Mouse (Mus musculus) lung, embryonic 14.5 days (tissue): ENCODE measurements around the gene Ntrk3. TPM values are rescaled to one million over a fixed set of nuclear protein-coding genes. Genes with fewer than 3 reads are reported as not detected.

Experiments
- ATAC-seq: fragments of 200-750 bp; cut with Nextera tagmentation; 2 replicates; pipeline ENCODE4 v1.8.0; 2017; ENCODE audit warnings: mild to moderate bottlenecking, moderate TSS enrichment, moderate library complexity; ENCODE audit not compliant: insufficient read depth
- DNase-seq: peaks from one replicate; pipeline ENCODE4 v3.0.0-alpha.2; 2015
- H3K27ac ChIP-seq: fragments of 300-500 bp; sonication (generic); 2 replicates; pipeline ENCODE4 v1.5.1; 2014; ENCODE audit warnings: low read depth, mild to moderate bottlenecking, moderate library complexity
- H3K27me3 ChIP-seq: fragments of 300-500 bp; sonication (generic); 2 replicates; pipeline ENCODE4 v1.6.1; 2014; ENCODE audit warnings: low read length, control low read depth; ENCODE audit not compliant: insufficient read depth
- H3K36me3 ChIP-seq: fragments of 300-500 bp; sonication (generic); 2 replicates; pipeline ENCODE4 v1.6.1; 2014; ENCODE audit warnings: control low read depth; ENCODE audit not compliant: insufficient read depth
- H3K4me1 ChIP-seq: fragments of 300-500 bp; sonication (generic); 2 replicates; pipeline ENCODE4 v1.6.1; 2014; ENCODE audit warnings: antibody characterized with exemption, control low read depth; ENCODE audit not compliant: insufficient read depth
- H3K4me2 ChIP-seq: fragments of 300-500 bp; sonication (generic); 2 replicates; pipeline ENCODE4 v1.6.1; 2014; ENCODE audit warnings: mild to moderate bottlenecking
- H3K4me3 ChIP-seq: fragments of 300-500 bp; sonication (generic); 2 replicates; pipeline ENCODE4 v1.5.1; 2014; ENCODE audit warnings: low read depth, low read length
- H3K9ac ChIP-seq: fragments of 300-500 bp; sonication (generic); 2 replicates; pipeline ENCODE4 v1.6.1; 2014
- H3K9me3 ChIP-seq: fragments of 300-500 bp; sonication (generic); 2 replicates; pipeline ENCODE4 v1.6.1; 2016; ENCODE audit warnings: low read depth, low read length, control low read depth
- CTCF ChIP-seq: IDR thresholded peaks from 2 replicates; pipeline ENCODE4 v1.5.1; 2016; ENCODE audit warnings: antibody characterized with exemption, low read depth
- WGBS: fragments of 180-500 bp; shearing (Covaris S2); extraction: QIAGEN DNeasy Blood & Tissue Kit; methylation state at CpG from one replicate; pipeline ENCODE4 v1.1.7; 2014; 5-methylcytosine and 5-hydroxymethylcytosine counted together
- polyA plus RNA-seq: library from polyadenylated mRNA; unstranded; fragments of >200 nt; fragmentation: Nextera tagmentation; extraction: Ambion mirVana; gene quantifications from 2 replicates; pipeline ENCODE4 v1.2.1, GENCODE M21; 2014

Gene Ntrk3
- polyA plus RNA-seq: 0.36 and 1.1 TPM in 2 replicates

DNA sequence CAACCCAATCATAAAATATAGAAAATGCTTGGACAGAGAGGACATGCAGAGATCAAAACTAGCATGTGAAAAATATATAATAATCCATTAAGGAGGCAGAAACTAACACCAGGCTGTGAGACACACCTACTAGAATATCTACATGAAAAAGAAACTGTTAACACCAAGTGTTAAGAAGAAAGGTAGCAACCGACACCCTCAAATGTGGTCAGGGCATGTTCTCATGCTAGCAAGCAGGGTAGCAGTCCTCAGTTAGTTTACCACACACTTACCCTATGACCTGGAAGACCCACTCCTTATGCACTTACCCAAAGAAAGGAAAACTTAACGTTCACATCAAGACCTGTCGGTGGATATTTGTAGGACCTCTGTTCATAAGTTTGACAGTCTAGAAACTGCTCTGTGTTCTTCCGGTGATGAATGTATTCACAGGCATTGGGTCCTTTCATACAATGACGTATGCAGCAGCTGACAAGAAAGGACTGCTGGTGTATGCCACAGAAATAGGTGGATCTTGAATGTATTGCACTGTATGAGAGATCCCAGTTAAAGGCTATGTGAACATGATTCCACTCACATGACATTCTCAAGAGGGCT lies at the start of gene Ntrk3:
Ntrk3 (minus strand) TSS at position 399 of the 597 bp plus-strand sequence.
- DNase-seq (no peak), ATAC-seq (no peak)
- H3K27ac ChIP-seq: no peak within 1 kb of the TSS
- H3K9ac ChIP-seq: no peak within 1 kb of the TSS
- H3K9me3 ChIP-seq: no peaks in the 10 kb centered on the region
- TF ChIP-seq CTCF: no peak
- no peaks in the 10 kb centered on the region for H3K27me3 ChIP-seq
- no peaks in the 10 kb centered on the region for H3K4me1 ChIP-seq
- no peaks in the 10 kb centered on the region for H3K36me3 ChIP-seq
- H3K4me2 ChIP-seq: no peak within 1 kb of the TSS
- no peak within 1 kb of the TSS for H3K4me3 ChIP-seq
- WGBS: 70% methylated on average over 5 of the region's 5 CpGs

DNA sequence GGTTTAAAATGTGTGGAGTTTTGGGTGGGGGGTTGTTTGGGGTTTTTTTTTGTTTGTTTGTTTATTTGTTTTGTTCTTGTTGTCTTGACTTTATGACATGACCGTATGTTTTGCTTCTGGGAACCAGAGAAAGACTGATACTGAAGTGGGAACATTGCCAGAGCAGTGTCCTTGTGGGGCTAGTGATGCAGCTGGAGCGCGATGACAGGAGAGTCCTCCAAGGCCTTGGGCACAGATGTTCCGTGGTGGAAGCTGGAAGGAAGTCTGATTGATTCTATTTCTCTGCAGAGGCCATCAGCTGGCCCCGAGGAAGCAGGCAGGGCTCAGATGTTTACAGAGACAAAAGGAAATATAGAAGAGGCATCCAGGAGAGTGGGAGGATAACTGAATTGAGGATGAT lies 48.1 kb upstream of the Ntrk3 start:
- ATAC-seq: no peak
- peaks cover 4% of the 10 kb centered on the region for H3K4me1 ChIP-seq
- TF ChIP-seq CTCF: no peak
- H3K9me3 ChIP-seq: no peaks in the 10 kb centered on the region
- no peak overlapping the region for H3K27ac ChIP-seq
- no peak overlapping the region for H3K4me2 ChIP-seq
- H3K4me3 ChIP-seq: no peak overlapping the region
- no peak for DNase-seq
- H3K36me3 ChIP-seq: peaks cover 30% of the 10 kb centered on the region
- H3K27me3 ChIP-seq: no peaks in the 10 kb centered on the region
- no peak overlapping the region for H3K9ac ChIP-seq
- WGBS: 63% methylated on average over 5 of the region's 5 CpGs

DNA sequence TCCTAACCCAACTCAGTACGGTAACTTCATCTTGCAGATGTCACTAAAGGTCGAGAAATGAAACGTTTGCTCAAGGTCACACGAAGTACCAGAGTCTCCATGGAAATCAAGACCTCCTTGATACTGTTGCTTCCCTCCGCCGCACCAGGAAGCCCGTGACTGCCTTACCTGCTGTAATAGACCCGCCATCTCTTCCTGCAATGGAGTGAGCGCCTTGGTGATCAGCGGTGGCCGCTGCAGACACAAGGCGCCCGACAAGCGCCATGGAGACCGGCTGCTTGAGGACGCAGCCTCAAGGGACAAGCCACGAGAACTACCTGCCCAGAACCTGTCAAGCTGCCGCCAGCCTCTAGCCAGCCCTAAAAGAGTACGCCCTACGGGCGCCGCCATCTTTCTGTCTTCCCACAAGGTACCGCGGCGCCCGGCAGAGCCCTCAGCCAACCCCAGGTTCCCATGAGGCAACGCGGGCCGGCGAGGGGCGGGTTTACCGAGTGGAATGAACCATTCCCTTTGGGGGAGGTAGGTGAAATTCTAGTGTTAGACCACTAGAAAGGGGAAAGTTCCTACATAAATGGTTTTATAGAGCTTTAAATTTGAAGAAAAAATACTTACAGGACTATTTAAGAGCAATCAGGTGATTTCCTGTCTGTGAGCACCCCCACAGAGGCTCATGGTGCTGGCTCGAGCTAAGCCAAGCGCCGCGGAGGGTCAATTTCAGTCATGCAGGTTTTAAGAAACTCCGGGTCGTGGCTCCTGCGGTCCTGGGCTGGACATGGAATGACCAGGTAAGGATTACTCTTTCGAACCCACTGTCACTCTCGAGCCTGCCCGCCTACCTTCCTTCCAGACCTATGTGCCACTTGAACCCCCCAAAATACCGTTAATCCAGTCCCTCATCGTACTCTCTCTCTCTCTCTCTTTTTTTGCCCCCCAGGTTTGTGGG lies 45.1 kb upstream of the Ntrk3 start, which contains the start of the genes Mrps11 and Mrpl46:
Mrps11 (plus strand) TSS at position 481 of the 943 bp plus-strand sequence.
Mrpl46 (minus strand) TSS at position 893 of the 943 bp plus-strand sequence.
- Histone ChIP-seq H3K4me3 (peak within 1 kb of the TSS; percentile 93), H3K9me3 (no peaks in the 10 kb centered on the region), H3K4me1 (peaks cover 4% of the 10 kb centered on the region), H3K4me2 (peak within 1 kb of the TSS; percentile 79), H3K27ac (0 out of 2 replicates have a peak within 1 kb of the TSS, but pooled peaks have one; percentile 37), H3K27me3 (no peaks in the 10 kb centered on the region), H3K9ac (peak within 1 kb of the TSS; percentile 68), H3K36me3 (peaks cover 33% of the 10 kb centered on the region)
- peak; percentile 94 for DNase-seq
- no peak for TF ChIP-seq CTCF
- peak; percentile 99 for ATAC-seq
- WGBS: under 1% methylated on average over 44 of the region's 44 CpGs

DNA sequence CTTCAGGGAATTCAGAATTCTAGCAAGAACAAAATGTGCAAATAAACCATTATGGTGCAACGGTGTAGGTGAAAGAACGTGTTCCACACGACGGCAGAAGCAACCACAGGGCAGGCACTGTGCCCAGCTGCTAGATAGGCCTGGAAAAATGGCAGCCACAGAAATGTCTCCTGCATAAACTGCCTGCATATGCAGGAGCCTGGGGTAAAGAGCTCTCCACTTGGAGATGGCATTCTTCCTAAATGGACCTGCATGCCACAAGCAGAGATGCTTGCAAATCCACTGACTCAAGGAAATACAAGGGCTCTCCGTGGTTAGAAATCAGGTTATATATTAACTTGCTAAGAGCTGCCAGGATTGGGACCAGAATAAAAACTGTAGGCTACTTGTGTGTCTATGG lies 40.9 kb upstream of the Ntrk3 start:
- Histone ChIP-seq H3K36me3 (peaks cover 58% of the 10 kb centered on the region), H3K4me3 (no peak overlapping the region), H3K27ac (no peak overlapping the region), H3K9me3 (no peaks in the 10 kb centered on the region), H3K4me1 (peaks cover 4% of the 10 kb centered on the region), H3K4me2 (no peak overlapping the region), H3K27me3 (no peaks in the 10 kb centered on the region), H3K9ac (no peak overlapping the region)
- WGBS: 84% methylated on average over 5 of the region's 5 CpGs
- ATAC-seq: no peak
- no peak for DNase-seq
- no peak for TF ChIP-seq CTCF

DNA sequence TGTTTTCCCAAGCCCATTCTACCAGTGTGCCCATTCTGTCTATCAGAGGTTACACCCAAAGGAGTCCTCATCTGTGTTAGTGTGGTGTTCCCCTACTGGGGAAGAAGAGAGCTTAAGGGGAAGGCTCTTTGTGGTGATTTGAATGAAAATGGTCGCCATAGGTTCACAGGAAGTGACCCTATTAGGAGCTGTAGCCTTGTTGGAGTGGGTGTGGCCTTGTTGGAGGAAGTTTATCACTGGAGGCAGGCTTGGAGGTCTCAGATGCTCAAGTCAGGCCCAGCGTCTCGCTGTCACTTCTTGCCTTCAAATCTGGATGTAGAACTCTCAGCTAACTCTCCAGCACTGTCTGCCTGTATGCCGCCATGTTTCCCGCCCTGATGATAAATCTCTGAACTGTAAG lies 33.1 kb upstream of the Ntrk3 start:
- Histone ChIP-seq H3K27ac (no peak overlapping the region), H3K9me3 (no peaks in the 10 kb centered on the region), H3K27me3 (no peaks in the 10 kb centered on the region), H3K4me1 (peaks cover 4% of the 10 kb centered on the region), H3K4me3 (no peak overlapping the region), H3K9ac (no peak overlapping the region), H3K36me3 (peaks cover 31% of the 10 kb centered on the region), H3K4me2 (no peak overlapping the region)
- WGBS: 84% methylated on average over 5 of the region's 5 CpGs
- no peak for TF ChIP-seq CTCF
- ATAC-seq: no peak
- DNase-seq: no peak

DNA sequence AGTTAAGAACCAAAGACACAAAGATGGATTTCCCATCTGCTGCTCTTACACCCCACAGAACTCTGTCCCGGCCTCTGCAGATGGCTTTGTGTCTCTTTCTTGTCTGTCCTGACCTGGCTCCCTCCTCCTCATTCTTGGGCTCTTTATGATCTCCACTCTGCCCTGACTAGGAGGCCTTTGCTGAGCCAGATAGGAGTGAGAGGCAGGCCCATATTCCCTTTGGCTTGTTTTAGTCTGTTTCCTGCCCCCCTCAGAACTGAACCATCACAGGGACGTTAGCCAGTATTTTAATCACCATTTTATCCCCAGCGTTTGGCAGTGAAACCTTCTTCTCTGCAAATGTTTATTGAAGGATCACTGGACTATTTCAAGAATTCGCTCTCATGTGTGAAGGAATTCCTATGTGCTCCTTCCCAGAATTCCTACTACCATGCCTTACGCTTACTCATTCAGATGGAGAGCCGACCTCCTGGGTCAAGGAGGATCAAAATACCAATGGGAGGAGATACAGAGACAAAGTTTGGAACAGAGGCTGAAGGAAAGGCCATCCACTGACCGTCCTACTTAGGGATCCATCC lies 31.4 kb upstream of the Ntrk3 start:
- Histone ChIP-seq H3K27ac (no peak overlapping the region), H3K36me3 (peaks cover 15% of the 10 kb centered on the region; the same call in 1 of the 2 replicates), H3K4me1 (peaks cover 4% of the 10 kb centered on the region), H3K4me2 (no peak overlapping the region), H3K9ac (no peak overlapping the region), H3K4me3 (no peak overlapping the region), H3K9me3 (no peaks in the 10 kb centered on the region), H3K27me3 (no peaks in the 10 kb centered on the region)
- ATAC-seq (peak; percentile 69), DNase-seq (peak; percentile 60)
- WGBS: 19% methylated on average over 7 of the region's 7 CpGs
- no peak for TF ChIP-seq CTCF
